Comparison of ENCODE assay signal across 8 mouse cellular contexts in the genomic region with DNA sequence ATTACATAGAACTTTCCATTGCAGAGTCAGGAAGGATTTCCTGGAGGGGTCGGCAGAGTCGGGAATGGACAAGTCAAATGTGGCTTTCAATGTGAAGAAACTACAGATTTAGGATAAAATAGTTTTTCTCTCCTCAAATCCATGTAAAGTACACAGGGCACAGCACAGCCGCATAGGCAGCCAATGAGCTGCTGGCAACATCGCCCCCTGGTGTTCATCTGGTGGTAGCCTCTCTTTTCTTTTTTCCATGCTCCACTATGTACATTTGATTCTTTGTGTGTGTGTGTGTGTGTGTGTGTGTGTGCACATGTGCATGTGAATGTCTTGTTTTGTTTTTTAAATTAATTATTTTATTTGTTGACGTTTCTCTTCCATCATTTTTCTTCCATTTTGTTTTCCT.
DNase-seq lines count a peak whose midpoint lies in the region; ATAC-seq and TF ChIP-seq lines count a peak whose summit lies in the region.

No protein-coding gene starts in this region.

- TF ChIP-seq CTCF in thymus, adult 2 months (IDR thresholded peaks at IDR 0.05; ENCODE audit: borderline replicate concordance, control insufficient read depth, extremely low read depth, insufficient read depth, low read length, poor library complexity): no peak

- DNase-seq in heart, postnatal 14 days: peak; percentile 26 to 35
- DNase-seq in heart, embryonic 10.5 days (ENCODE audit: low spot score): no peak
- peak; percentile 21 for DNase-seq in thymus, adult 2 months
- DNase-seq in thymus, adult 18-20 months: no peak
- peak; percentile 62 to 69 for DNase-seq in cerebellum, postnatal 10 days
- peak; percentile 51 for DNase-seq in lung, postnatal 36 days
- no peak for DNase-seq in natural killer cell, adult 2 months (ENCODE audit: low spot score in 2 of 2)

- no peaks in the 10 kb centered on the region for H3K27me3 ChIP-seq in heart, embryonic 10.5 days (ENCODE audit: insufficient read depth, poor library complexity, severe bottlenecking)
- H3K27me3 ChIP-seq in thymus, adult 2 months (ENCODE audit: control insufficient read depth, insufficient read depth, low read length): no peaks in the 10 kb centered on the region
- no peaks in the 10 kb centered on the region for H3K27me3 ChIP-seq in neural tube, embryonic 15.5 days (replicated peaks)

- 46% methylated on average over 5 of the region's 5 CpGs for WGBS in heart, embryonic 10.5 days
- 47% methylated on average over 5 of the region's 5 CpGs for WGBS in thymus, adult 2 months
- 60% methylated on average over 5 of the region's 5 CpGs for WGBS in neural tube, embryonic 15.5 days

- H3K36me3 ChIP-seq in heart, embryonic 10.5 days: no peaks in the 10 kb centered on the region
- no peaks in the 10 kb centered on the region for H3K36me3 ChIP-seq in thymus, adult 2 months (ENCODE audit: control insufficient read depth, insufficient read depth, low read length)
- no peaks in the 10 kb centered on the region for H3K36me3 ChIP-seq in neural tube, embryonic 15.5 days

- TF ChIP-seq POLR2A in thymus, adult 2 months (IDR thresholded peaks at IDR 0.05; ENCODE audit: control insufficient read depth, extremely low read depth, insufficient read depth, low read length, poor library complexity): no peak

- H3K4me1 ChIP-seq in heart, embryonic 10.5 days: peaks cover 18% of the 10 kb centered on the region
- no peaks in the 10 kb centered on the region for H3K4me1 ChIP-seq in thymus, adult 2 months (replicated peaks; ENCODE audit: control insufficient read depth, insufficient read depth, low read length)
- peaks cover 4% of the 10 kb centered on the region; the same call in 1 of the 2 replicates for H3K4me1 ChIP-seq in neural tube, embryonic 15.5 days

- no peaks in the 10 kb centered on the region for H3K9me3 ChIP-seq in heart, embryonic 10.5 days
- no peaks in the 10 kb centered on the region for H3K9me3 ChIP-seq in neural tube, embryonic 15.5 days (replicated peaks)

- no peak overlapping the region for H3K27ac ChIP-seq in heart, embryonic 10.5 days
- H3K27ac ChIP-seq in thymus, adult 2 months (ENCODE audit: control insufficient read depth, insufficient read depth, low read length): no peak overlapping the region
- no peak overlapping the region for H3K27ac ChIP-seq in neural tube, embryonic 15.5 days (replicated peaks)

- intact Hi-C loops in heart, postnatal 14 days (cut with DNase I): no loop called here

- ATAC-seq in neural tube, embryonic 15.5 days (ENCODE audit: low FRiP score): no peak

- H3K9ac ChIP-seq in neural tube, embryonic 15.5 days (replicated peaks): no peak overlapping the region

- no peak overlapping the region for H3K4me3 ChIP-seq in heart, embryonic 10.5 days
- H3K4me3 ChIP-seq in thymus, adult 2 months (ENCODE audit: control insufficient read depth, insufficient read depth, low read length): no peak overlapping the region
- no peak overlapping the region for H3K4me3 ChIP-seq in neural tube, embryonic 15.5 days (replicated peaks)

- H3K4me2 ChIP-seq in neural tube, embryonic 15.5 days: no peak overlapping the region

Comparison
In these comparisons a context has a peak if more than half of its experiments do, and no peak if none do; other contexts are left out.
1. DNase-seq: peak in heart, postnatal 14 days (2 of 2), thymus, adult 2 months (single experiment), cerebellum, postnatal 10 days (2 of 2) and lung, postnatal 36 days (single experiment); none in heart, embryonic 10.5 days (single experiment), thymus, adult 18-20 months (0 of 2) and natural killer cell, adult 2 months (0 of 2).